In genomic region chr14:26610689-26611088, GRCm38 (mm10) we compare ENCODE assay signal across 21 mouse cellular contexts.
"Had no signal": no experiment of that assay in that cellular context is flagged by ENCODE, and none has a peak within 500 bp of the region (broad histone marks: within the 10 kb centered on the region; RNA-seq: fewer than 3 reads in every experiment).

No protein-coding gene starts in this region.

- H3K9ac ChIP-seq: liver, embryonic 15.5 days; liver, postnatal 0 days; lung, embryonic 15.5 days; midbrain, embryonic 13.5 days; midbrain, embryonic 15.5 days; neural tube, embryonic 12.5 days had no signal

- H3K4me1 ChIP-seq: liver, embryonic 15.5 days; lung, embryonic 15.5 days; midbrain, embryonic 13.5 days; midbrain, embryonic 15.5 days; neural tube, embryonic 12.5 days had no signal

- H3K4me3 ChIP-seq: liver, embryonic 15.5 days; lung, embryonic 15.5 days; megakaryocyte, embryonic 14.5 days; midbrain, embryonic 13.5 days; midbrain, embryonic 15.5 days; neural tube, embryonic 12.5 days had no signal

- H3K9me3 ChIP-seq: liver, embryonic 15.5 days; lung, embryonic 15.5 days; megakaryocyte, embryonic 14.5 days; midbrain, embryonic 13.5 days; midbrain, embryonic 15.5 days; neural tube, embryonic 12.5 days had no signal

- H3K27ac ChIP-seq: liver, embryonic 15.5 days; lung, embryonic 15.5 days; macrophage; midbrain, embryonic 13.5 days; midbrain, embryonic 15.5 days; neural tube, embryonic 12.5 days had no signal

- H3K4me2 ChIP-seq: liver, embryonic 15.5 days; lung, embryonic 15.5 days; midbrain, embryonic 11.5 days; midbrain, embryonic 13.5 days; midbrain, embryonic 15.5 days; neural tube, embryonic 12.5 days had no signal

- DNase-seq: liver, postnatal 0 days; lung, adult 2 months; lung, postnatal 14 days; lung, postnatal 36 days; retina, postnatal 1 day; right cerebral cortex, adult 18-20 months; right cerebral cortex, postnatal 25 days; right cerebral cortex, postnatal 4 days; spleen, adult 18-20 months; thymus, adult 18-20 months; thymus, postnatal 14 days; thymus, postnatal 36 days had no signal

- H3K27me3 ChIP-seq: liver, embryonic 15.5 days; lung, embryonic 15.5 days; megakaryocyte, embryonic 14.5 days; midbrain, embryonic 13.5 days; midbrain, embryonic 15.5 days; neural tube, embryonic 12.5 days had no signal

- ATAC-seq: liver, postnatal 0 days; lung, postnatal 0 days; midbrain, embryonic 13.5 days; midbrain, embryonic 15.5 days had no signal
